Mouse (Mus musculus): Measurements from ENCODE around the gene Mogat1.
"Not testable (repeated sequence)": the region's sequence is repeated elsewhere in the genome, so short reads cannot be mapped to it uniquely, and the experiment has no call there.

The Mogat1 gene

DNA sequence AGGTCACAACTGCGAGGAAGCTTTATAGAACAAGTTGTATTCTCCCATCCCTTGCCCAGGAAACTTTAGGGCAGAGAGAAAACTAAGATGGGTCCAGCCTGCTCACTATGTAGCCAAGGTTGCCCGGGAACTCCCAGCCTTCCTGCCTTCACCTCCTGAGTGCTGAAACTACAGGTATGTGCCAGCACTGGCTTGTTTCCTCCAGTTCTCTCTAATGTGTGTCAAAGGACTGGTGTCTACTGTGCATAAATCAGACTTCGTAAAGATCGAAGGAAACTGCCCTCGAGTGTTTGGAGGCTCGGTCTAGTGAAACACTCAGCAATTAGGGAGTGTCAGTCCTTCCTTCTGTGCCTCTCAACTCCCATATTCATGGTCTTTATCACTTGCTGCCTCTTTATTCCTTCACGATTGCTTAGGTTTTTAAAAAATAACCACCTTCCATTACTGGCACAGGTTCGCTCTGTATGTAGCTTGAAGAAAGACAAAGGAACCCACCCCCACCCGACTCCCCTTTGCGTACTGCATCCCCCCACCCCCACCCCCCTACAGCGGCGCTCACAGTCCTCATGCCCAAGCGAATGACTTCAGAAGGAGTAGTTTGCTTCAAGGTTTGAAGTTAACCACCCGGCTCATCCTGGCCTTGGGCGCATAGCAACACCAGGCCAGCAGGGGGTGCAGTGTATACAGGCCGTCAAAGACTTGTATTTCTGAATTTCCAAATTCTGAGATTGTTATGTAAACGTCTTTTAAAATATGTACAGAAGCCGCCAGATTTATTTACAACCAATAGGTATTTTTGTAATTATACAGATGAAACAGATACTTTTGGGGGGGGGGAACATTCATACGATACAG, 25.7 kb downstream of the Mogat1 start:
- peak in 1 of 2 experiments; percentile 28 for DNase-seq (ENCODE audit: low read depth in 1 of 2, low spot score in 2 of 2)

DNA sequence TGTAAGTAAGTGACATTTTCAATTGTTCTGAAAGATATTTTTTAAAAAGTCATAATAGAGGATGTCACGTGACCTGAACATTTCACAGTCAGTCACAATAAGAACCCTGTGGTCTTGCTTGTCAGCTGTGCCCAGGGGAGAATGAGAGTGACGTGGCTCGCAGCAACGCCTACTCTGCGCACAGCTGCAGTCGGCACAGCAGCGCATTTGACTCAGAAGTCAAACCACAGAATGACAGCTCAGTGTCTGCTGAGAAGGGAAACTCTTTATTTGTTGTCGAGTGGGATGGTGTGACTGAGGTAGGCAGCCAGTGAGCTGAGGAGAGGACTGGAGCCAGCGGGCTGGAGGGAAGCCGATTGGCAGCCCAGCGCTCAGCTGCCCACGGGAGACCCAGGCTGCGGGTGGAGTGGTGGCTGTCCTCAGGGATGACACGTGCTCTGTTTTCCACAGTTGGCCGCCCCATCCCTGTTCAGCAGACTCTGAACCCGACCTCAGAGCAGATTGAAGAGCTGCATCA, 26.8 kb downstream of the Mogat1 start:
- DNase-seq (ENCODE audit: low read depth in 1 of 2, low spot score in 2 of 2): peak; percentile 26 to 38

DNA sequence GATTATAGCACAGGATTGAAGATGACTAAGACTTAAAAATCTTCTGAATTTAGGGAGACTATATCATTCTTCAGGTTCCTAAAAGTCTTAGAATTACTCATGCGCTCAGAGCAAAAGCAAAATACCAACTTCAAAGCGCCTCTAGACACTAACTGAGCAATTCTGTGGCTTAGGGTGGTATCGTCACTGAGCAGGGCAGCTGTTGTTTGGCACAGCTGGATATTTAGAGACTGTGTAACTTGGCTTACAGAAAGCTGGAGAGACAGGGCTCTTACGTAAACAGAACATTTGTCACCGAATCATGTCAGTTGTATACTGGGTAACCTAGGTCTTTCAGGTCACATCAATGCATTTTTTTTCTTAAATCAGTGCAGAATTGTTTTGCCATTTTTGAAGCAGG, 27.6 kb downstream of the Mogat1 start:
- no peak for DNase-seq (ENCODE audit: low read depth in 1 of 2, low spot score in 2 of 2)

DNA sequence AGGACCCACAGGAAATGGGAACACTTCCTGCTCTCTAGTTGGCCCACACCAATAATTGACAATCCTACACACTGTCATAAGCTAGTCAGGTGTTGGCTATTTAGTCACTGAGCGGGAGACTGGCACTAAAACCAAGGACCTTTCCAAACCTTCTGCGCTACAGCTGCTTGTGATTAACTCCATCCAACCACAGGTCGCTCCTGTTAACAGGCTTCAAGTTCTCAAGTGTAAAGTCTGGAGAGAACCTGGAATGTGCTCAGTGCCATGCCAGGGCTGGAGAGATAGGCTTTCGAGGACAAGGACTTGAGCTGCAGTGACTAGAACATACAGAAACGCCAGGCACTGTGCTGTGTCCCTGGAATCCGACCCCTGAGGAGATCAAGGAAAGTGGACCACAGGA, 28.4 kb downstream of the Mogat1 start:
- no peak for DNase-seq (ENCODE audit: low read depth in 1 of 2, low spot score in 2 of 2)

DNA sequence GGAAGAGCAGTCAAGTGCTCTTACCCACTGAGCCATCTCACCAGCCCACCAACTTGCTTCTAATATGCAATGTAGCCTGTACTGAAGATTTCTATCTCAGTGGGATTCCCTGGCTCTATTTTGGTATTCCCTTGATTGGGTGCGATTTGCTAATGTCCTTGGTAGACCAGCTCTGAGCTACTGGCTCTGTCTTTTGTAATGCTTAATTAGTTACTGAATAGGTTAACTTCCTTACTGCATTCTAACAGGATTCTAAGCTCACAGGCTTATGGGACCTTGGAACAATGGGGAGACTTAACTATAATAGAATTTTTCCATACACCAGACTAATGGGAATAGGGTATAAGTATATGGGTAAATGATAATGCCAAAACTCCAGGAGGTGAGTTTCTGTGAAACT, 32.8 kb downstream of the Mogat1 start:
- not testable (repeated sequence) for DNase-seq (ENCODE audit: low read depth in 1 of 2, low spot score in 2 of 2)

DNA sequence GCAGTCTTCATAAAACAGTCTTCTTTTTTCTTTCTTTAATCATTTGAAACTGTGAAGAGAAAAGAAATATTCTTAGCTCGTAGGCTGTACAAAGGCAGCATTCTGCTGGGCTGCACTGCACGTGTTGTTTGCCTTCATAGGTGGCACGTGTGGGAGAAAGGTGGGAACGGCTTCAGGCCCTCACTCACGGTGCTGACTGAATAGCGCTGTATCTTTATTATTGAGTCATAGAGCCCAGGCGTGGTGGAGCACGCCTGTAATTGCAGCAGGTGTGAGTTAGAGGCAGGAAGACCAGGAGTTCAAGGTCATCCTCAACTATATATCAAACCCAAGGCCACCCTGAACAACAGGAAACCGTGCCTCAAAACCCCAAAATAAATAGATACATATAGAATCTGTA, 35.5 kb downstream of the Mogat1 start:
- no peak for DNase-seq (ENCODE audit: low read depth in 1 of 2, low spot score in 2 of 2)

DNA sequence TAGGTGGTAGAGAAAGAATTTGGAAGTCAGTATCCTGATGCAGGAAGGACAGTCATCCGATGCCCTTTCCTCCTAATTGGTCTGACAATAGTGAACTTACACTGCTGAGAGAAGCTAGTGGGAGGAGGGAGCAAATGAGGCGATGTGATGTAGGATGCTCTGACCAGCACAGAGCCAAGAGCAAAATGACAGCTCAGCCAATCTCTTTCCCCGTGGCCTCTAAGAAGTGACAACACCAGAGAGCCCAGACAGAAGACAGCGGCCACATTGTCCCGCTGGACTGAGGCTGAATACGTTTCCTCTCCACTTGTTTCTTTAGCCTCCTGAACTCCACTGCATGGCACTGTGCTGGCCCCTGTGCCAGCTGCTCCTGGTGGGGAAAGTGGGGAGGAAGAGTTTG, 38.2 kb downstream of the Mogat1 start:
- DNase-seq (ENCODE audit: low read depth in 1 of 2, low spot score in 2 of 2): no peak

DNA sequence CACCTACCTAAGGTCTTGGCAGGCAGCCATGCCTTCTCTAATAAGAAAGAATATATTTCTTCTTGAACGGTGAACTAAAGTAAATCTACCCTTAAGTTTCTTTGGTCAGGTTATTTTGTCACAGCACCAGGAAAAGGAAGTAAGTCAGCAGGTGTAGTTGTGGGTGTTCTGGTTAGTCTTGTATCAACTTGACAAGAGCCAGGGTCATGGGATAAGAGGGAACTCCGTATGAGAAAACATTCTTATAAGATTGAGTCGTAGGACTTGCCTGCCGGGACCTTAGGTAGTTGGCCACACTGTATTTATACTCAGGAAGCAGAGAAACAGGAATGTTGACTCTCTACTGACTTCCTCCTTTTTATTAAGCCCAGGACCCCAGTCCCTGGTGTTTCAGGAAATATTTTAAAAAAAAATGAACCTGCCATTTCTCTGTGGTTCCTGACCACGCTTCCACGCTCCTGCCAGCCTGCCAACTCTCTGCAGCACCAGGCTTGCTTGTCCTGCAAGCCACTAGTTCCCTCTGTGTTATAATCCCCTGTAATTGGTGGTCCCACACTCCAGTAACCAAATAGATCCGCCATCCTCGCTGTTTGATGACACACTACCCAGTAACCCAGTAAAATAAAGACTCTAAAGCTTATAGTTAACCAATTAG, 43.3 kb downstream of the Mogat1 start:
- no peak for DNase-seq (ENCODE audit: low read depth in 1 of 2, low spot score in 2 of 2)

DNA sequence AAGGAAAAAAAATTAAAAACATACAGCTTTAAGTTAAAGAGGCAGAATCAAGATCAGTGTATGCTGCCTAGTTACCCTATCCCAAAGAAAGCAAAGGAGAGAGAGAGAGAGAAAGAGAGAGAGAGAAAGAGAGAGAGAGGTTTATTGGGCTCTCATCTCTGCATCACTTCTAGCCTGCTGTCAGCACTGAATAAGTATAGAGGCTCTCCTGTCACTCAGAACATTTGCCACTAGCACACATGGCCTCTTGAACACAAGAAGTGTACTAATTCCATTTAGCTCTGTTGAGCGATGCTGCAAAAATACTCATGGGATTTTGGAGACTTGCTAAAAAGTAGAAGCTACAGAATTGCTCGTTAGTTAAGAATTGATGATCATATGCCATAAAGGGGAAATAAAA, 56.2 kb downstream of the Mogat1 start:
- DNase-seq (ENCODE audit: low read depth in 1 of 2, low spot score in 2 of 2): no peak

DNA sequence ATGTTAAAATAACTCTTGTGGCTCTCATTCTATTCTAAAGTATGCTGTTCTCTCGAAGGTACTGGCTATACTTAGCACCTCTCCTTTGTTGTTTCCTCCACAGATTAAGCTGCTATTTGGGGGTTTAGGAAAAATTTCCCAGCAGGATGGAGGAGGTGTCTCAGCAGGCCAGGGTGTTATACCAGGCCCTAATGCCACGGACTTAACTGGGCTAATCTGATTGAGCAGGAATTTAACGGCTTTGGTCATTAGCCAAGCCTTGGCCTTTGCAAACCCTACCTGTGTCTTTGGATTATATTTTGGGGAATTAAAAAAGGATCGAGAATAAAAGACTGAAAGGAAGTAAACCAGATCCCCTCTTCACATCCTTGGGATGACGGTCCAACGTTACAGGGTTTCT, 56.6 kb downstream of the Mogat1 start:
- DNase-seq (ENCODE audit: low read depth in 1 of 2, low spot score in 2 of 2): no peak

DNA sequence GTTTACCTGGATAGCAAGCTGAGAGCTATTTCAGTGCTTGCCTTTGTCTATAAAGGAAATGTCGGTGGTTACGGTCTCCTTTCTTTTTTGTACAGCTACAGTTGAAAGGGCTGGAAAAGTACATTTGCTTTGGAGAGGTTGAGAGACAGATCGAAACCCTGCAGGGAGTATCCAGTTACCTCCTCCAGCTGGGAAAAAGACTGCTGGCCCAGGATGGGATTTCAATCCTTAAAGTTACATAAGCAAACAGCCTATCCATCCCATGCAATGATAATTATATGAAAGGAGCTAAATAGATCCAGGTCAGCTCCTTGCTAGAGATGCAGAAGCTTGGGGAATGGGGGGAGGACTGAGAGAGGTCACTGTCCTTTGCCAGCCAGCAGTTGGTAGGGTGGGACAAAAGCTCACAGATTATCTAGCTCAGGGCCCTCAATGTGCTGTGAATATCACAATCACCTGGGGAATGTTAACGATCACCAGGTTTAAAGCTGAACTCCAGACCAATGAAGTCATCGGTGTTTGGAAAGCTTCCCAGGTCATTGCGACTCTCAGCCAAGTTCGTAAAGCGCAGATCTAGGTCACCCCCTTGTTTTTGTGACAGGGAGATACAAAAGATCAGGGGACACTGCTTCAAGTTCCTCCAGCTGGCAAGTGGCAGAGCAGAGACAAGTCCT, 57.2 kb downstream of the Mogat1 start:
- no peak for DNase-seq (ENCODE audit: low read depth in 1 of 2, low spot score in 2 of 2)

DNA sequence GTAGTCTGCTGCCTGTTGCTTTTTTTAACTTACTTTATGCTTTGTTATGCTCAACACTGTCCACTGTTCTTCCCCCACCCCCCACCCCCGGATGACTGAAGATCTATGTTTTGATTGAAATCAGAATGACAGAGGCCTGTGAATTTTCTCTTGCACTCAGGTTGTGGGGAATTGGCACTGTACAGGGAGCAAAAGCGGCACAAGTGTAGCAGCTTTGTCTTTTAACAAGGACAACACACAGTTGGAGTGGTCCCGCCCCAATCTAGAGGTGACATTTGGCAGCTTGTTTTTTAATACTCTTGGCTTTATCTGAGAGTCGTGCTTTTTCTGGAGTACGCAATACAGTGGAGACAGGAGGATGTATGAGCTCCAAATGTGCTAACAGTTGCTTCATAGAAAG, 58.8 kb downstream of the Mogat1 start:
- no peak for DNase-seq (ENCODE audit: low read depth in 1 of 2, low spot score in 2 of 2)

DNA sequence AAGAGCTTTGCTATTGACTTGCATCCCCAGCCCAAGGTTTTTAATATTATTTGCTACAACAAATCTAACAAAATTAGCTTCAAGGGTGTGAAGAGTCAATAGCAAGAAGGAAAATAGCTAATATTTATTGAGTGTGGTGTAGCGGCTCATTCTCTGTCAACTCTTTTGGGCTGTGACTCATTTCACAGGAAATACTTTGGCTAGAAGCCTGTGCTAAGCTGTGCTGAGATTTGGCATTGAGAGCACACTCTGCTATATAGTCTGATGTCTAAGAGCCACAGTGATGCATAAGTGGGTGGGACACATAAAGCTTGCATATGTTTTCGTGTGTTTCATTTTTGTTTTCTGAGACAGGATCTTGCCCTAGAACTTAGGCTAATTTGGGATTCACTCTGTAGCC, 74.3 kb downstream of the Mogat1 start:
- no peak for DNase-seq (ENCODE audit: low read depth in 1 of 2, low spot score in 2 of 2)

DNA sequence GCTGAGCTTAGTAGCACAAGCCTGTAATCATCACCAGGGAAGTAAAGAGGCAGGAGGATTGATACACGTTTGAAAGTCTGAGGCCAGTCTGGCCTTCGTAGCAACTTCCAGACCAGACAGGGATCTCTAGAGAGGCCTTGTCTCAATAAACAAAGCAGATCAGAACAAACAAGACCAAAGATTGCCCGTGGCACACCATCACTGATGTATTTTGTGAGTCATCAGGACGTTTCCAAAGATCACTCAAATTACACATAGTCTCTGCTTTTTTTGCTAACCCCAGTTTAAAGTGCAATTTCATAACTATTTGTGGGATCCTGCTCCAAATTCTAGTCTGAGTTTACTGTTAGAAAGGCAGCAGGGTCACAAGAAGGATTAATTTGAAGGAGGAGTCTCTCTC, 76.2 kb downstream of the Mogat1 start:
- no peak for DNase-seq (ENCODE audit: low read depth in 1 of 2, low spot score in 2 of 2)
